Mouse (Mus musculus) right cerebral cortex, postnatal 14 days (tissue): ENCODE measurements around the gene Slc16a14.

Experiments
- DNase-seq: peaks from one replicate; pipeline ENCODE4 v3.0.0; 2022

Slc16a14 gene

DNA sequence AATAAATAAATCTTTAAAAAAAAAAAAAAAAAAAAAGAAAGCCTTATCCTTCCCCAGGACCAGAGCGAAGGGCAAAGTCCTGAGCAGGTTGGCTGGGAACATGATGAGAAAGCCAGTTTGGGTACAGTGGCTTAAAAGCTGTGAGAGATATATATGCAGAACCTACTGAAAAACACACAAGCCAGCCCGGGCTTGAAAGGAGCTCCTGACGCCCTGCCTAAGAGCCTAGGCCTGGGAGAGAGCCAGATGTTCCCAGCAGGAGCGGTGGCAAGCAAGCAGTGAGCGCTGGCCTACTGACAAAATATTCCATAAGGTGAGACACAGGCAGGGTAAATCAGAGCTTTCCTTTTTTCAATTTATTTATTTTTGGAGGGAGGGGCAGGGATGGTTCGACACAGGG lies 68.7 kb downstream of the Slc16a14 start:
- DNase-seq, result no peak

DNA sequence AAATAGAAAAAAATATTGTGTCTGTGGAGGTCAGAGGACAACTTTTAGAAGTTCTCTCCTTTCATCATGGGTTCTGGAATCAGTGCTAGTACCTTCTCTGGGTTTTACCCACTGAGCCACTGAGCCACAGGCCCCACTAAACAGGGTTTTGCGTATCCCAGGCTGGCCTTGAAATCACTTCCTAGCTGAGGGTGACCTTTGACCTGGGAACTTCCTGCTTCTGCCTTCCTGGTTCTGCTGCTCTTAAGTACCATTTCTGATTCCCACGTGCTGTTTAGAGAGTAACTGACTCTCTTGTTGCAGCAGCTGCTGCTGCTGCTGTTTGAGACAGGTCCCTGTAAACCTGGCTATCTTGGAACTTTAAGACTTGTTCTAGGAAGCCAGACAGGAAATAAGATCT lies 70.3 kb downstream of the Slc16a14 start:
- no peak for DNase-seq

DNA sequence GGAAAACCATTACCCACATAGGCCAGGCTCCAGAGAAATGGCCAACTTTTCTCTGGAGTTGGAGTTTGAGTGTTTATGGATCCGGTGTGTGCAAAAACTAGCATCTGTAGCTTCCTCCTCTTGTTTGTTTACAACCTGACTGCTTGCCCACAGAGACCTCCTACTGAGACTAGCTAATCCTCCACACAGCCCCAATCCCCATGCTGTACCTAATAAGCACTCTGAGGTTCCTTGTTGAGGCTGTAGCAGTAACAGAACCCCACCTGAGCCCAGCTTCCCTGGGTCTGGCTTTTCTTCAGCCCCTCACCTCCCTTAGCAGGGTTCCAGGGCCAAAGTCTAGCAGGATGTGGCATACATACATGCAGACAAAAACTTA lies 73.7 kb downstream of the Slc16a14 start:
- no peak for DNase-seq

DNA sequence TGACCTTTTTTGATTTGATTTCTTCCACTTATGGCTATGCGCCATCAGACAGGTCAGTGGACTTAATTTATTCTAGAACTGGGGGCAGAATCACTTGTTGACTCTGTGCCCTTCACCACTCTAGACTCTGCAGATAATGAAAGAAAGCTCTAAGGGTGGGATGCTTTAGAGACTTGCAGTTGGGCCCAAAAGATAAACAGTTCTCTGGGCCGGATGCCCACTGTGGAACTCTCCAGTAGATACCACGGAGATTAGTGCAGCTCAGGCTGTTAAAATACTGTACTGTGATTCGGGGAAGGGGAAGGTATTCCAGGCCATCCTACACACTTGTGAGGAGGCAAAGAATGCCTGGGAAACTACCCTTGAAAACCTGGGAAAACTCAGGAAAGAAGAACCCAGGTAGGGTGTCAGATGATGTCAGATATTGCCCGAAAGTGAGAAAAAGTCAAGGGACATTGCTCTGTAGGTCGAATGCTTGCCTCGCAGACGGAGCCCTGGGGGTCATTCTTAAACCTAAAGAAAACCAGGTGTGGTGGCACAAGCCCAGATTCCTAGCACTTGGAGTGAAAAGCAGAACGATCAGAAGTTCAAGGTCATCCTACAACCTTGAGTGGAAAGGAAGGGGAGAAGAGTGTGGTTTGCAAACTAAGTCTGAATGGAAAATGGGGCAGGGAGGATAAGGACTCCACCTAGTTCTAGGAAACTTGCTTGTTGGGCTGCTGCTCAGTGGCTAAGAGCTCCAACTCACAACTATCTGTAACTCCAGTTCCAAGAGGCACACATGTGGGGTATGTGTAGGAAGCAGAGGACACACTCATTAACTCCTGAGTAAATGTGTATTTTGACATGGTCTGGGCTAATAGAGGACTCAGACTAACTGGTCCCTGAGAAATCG lies 74.3 kb downstream of the Slc16a14 start:
- DNase-seq, result no peak

DNA sequence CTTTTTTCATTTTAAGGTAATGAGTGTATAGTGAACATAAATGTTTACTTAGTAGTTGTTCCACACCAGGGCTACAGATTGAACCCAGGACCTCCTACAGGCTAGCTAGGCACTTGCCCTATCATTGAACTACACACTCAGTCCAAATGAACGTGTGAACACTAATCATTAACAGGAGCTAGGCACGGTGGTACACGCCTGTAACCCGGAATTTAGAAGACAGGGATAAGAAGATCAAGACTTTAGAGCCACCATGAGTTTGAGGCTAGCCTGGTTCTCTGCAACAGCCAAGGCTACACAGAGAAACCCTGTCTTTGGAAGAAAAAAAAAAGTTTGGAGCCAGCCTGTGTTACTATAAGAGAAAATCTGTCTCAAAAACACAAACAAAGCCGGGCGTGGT lies 75.3 kb downstream of the Slc16a14 start:
- DNase-seq, result no peak
